Mouse (Mus musculus): ENCODE results near the gene Gm20721. TPM values are rescaled to one million over a fixed set of nuclear protein-coding genes. Genes with fewer than 3 reads are reported as not detected.
A peak's percentile ranks its signal among the peaks of the same experiment; 100 is the strongest.

The Gm20721 gene
- polyA plus RNA-seq, 1 experiment, result 0.07 TPM

- Histone ChIP-seq H3K27ac (ENCODE audit: insufficient read depth, low read length) (no peak overlapping the region), H3K4me3 (replicated peaks; ENCODE audit: insufficient read depth, low read depth, low read length) (no peak overlapping the region), H3K27me3 (ENCODE audit: control insufficient read depth, insufficient read depth, low read length) (no peaks in the 10 kb centered on the region), H3K4me1 (ENCODE audit: control insufficient read depth, insufficient read depth, low read length) (peaks cover 9% of the 10 kb centered on the region)
- no peak for DNase-seq
- 84% methylated on average over 13 of the region's 13 CpGs for WGBS
- TF ChIP-seq POLR2A (IDR thresholded peaks at IDR 0.05; ENCODE audit: borderline replicate concordance, insufficient read depth, low read length), result no peak
- TF ChIP-seq CTCF (IDR thresholded peaks at IDR 0.05; ENCODE audit: borderline replicate concordance, insufficient read depth, low read depth, low read length), result no peak
These were observed 9.2 kb downstream of the Gm20721 start for GRCm38 (mm10) chr2:174337275-174337674.

GRCm38 (mm10) chr2:174334415-174334814, 12.1 kb downstream of the Gm20721 start:
- DNase-seq, result peak; percentile 44 to 54
- Histone ChIP-seq H3K27ac (ENCODE audit: insufficient read depth, low read length) (no peak overlapping the region), H3K27me3 (ENCODE audit: control insufficient read depth, insufficient read depth, low read length) (no peaks in the 10 kb centered on the region), H3K4me3 (replicated peaks; ENCODE audit: insufficient read depth, low read depth, low read length) (no peak overlapping the region), H3K4me1 (ENCODE audit: control insufficient read depth, insufficient read depth, low read length) (no peaks in the 10 kb centered on the region; the same call in 1 of the 2 replicates)
- 16% methylated on average over 10 of the region's 10 CpGs for WGBS
- no peak for TF ChIP-seq POLR2A (IDR thresholded peaks at IDR 0.05; ENCODE audit: borderline replicate concordance, insufficient read depth, low read length)
- no peak for TF ChIP-seq CTCF (IDR thresholded peaks at IDR 0.05; ENCODE audit: borderline replicate concordance, insufficient read depth, low read depth, low read length)

GRCm38 (mm10) chr2:174333239-174333890, 13.1 kb downstream of the Gm20721 start:
- peaks cover 3% of the 10 kb centered on the region; the same call in 1 of the 2 replicates for H3K4me1 ChIP-seq (ENCODE audit: control insufficient read depth, insufficient read depth, low read length)
- WGBS, result 69% methylated on average over 7 of the region's 7 CpGs
- no peak overlapping the region for H3K27ac ChIP-seq (ENCODE audit: insufficient read depth, low read length)
- no peak for TF ChIP-seq POLR2A (IDR thresholded peaks at IDR 0.05; ENCODE audit: borderline replicate concordance, insufficient read depth, low read length)
- TF ChIP-seq CTCF (IDR thresholded peaks at IDR 0.05; ENCODE audit: borderline replicate concordance, insufficient read depth, low read depth, low read length), result no peak
- H3K27me3 ChIP-seq (ENCODE audit: control insufficient read depth, insufficient read depth, low read length), result no peaks in the 10 kb centered on the region
- DNase-seq, result no peak
- H3K4me3 ChIP-seq (replicated peaks; ENCODE audit: insufficient read depth, low read depth, low read length), result no peak overlapping the region

- WGBS, result 14% methylated on average over 12 of the region's 12 CpGs
- no peak for TF ChIP-seq CTCF (IDR thresholded peaks at IDR 0.05; ENCODE audit: borderline replicate concordance, insufficient read depth, low read depth, low read length)
- TF ChIP-seq POLR2A (IDR thresholded peaks at IDR 0.05; ENCODE audit: borderline replicate concordance, insufficient read depth, low read length), result no peak
- Histone ChIP-seq H3K27ac (ENCODE audit: insufficient read depth, low read length) (no peak overlapping the region), H3K4me1 (ENCODE audit: control insufficient read depth, insufficient read depth, low read length) (peaks cover 3% of the 10 kb centered on the region; the same call in 1 of the 2 replicates), H3K4me3 (replicated peaks; ENCODE audit: insufficient read depth, low read depth, low read length) (peak overlapping the region; percentile 84), H3K27me3 (ENCODE audit: control insufficient read depth, insufficient read depth, low read length) (no peaks in the 10 kb centered on the region)
- no peak for DNase-seq
These were observed 15.1 kb downstream of the Gm20721 start for GRCm38 (mm10) chr2:174331282-174332030.

- H3K27ac ChIP-seq (ENCODE audit: insufficient read depth, low read length), result peak overlapping the region; percentile 96
- no peaks in the 10 kb centered on the region for H3K27me3 ChIP-seq (ENCODE audit: control insufficient read depth, insufficient read depth, low read length)
- peak overlapping the region; percentile 84 for H3K4me3 ChIP-seq (replicated peaks; ENCODE audit: insufficient read depth, low read depth, low read length)
- DNase-seq, result peak in 1 of 2 experiments; percentile 72
- H3K4me1 ChIP-seq (ENCODE audit: control insufficient read depth, insufficient read depth, low read length), result peaks cover 3% of the 10 kb centered on the region; the same call in 1 of the 2 replicates
- 2% methylated on average over 46 of the region's 48 CpGs for WGBS
- TF ChIP-seq CTCF (IDR thresholded peaks at IDR 0.05; ENCODE audit: borderline replicate concordance, insufficient read depth, low read depth, low read length) (no peak), POLR2A (IDR thresholded peaks at IDR 0.05; ENCODE audit: borderline replicate concordance, insufficient read depth, low read length) (no peak)
These were observed 15.8 kb downstream of the Gm20721 start for GRCm38 (mm10) chr2:174330616-174331191.

GRCm38 (mm10) chr2:174329663-174330615, 16.6 kb downstream of the Gm20721 start:
- H3K4me3 ChIP-seq (replicated peaks; ENCODE audit: insufficient read depth, low read depth, low read length), result peak overlapping the region; percentile 84
- H3K27me3 ChIP-seq (ENCODE audit: control insufficient read depth, insufficient read depth, low read length), result no peaks in the 10 kb centered on the region
- under 1% methylated on average over 99 of the region's 131 CpGs for WGBS
- peak; percentile 79 to 80 for DNase-seq
- peak overlapping the region; percentile 96 for H3K27ac ChIP-seq (ENCODE audit: insufficient read depth, low read length)
- TF ChIP-seq CTCF (IDR thresholded peaks at IDR 0.05; ENCODE audit: borderline replicate concordance, insufficient read depth, low read depth, low read length) (no peak), POLR2A (IDR thresholded peaks at IDR 0.05; ENCODE audit: borderline replicate concordance, insufficient read depth, low read length) (peak; percentile 25; the same call in 1 of the 2 replicates)
- peaks cover 3% of the 10 kb centered on the region; the same call in 1 of the 2 replicates for H3K4me1 ChIP-seq (ENCODE audit: control insufficient read depth, insufficient read depth, low read length)
